Mouse (Mus musculus) T-cell, adult 66 days (primary cell): Measurements from ENCODE around the gene Gm10378. TPM values are rescaled to one million over a fixed set of nuclear protein-coding genes. Genes with fewer than 3 reads are reported as not detected.

Experiments
- total RNA-seq, 2 experiments: library from RNA; stranded (reverse); gene quantifications; 3 replicates in 1 of 2; 4 replicates in 1 of 2; pipeline ENCODE4 v1.2.4; 2023

The Gm10378 gene
- not detected for total RNA-seq

GRCm38 (mm10) chr14:42655638-42656037 lies at the start of gene Gm10378:
Gm10378 (plus strand) TSS chr14:42655938.

DNA sequence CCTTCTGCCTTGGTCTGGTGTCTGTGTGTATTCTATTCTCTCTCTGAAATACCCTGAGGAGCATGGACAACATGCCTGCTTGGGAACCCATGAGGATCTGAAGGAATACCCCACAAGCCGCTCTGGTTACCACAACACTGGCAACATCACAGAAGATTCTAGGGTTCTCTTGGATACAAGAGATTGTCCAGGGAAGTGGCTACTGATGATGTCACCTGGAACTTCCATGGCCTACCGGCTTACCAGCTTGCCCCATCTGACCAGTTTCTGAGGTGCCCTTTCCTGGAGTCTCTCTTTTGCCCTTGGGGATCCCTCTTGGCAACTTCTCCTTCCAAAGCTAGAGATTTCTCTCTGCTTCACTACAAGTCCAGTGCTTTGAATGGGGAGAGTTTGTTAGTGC lies 13.9 kb upstream of the Gm10378 start, which contains the start of gene Gm3633:
Gm3633 (minus strand) TSS at position 101 of the 400 bp plus-strand sequence.

Other genes with a start within 250 kb of the Gm10378 start
- gene Gm8005, start 216.3 kb upstream of the Gm10378 start, total RNA-seq, result not detected
- gene Gm8011, start 192.1 kb upstream of the Gm10378 start, total RNA-seq, result not detected
- gene Gm8020, start 153.6 kb upstream of the Gm10378 start, total RNA-seq, result not detected
- not detected for gene Gm8024, start 131.7 kb upstream of the Gm10378 start, total RNA-seq
- not detected for gene Gm17124, start 56.1 kb upstream of the Gm10378 start, total RNA-seq
- gene Gm3633, start 14.0 kb upstream of the Gm10378 start, total RNA-seq, result not detected
- gene Gm3015, start 112.9 kb downstream of the Gm10378 start, total RNA-seq, result not detected
- gene Gm10377, start 142.0 kb downstream of the Gm10378 start, total RNA-seq, result not detected
- gene Gm21977, start 197.5 kb downstream of the Gm10378 start, total RNA-seq, result not detected